Mouse (Mus musculus) inflammation-experienced regulatory T-cells, adult 16 weeks (primary cell): Measurements from ENCODE around the gene Gimap4. TPM values are rescaled to one million over a fixed set of nuclear protein-coding genes. Genes with fewer than 3 reads are reported as not detected.

Experiments
- polyA plus RNA-seq: library from polyadenylated mRNA; unstranded; fragments of 100-300 nt; shearing (Covaris generic); gene quantifications from one replicate; pipeline ENCODE4 v1.2.1, GENCODE M21; 2017

The Gimap4 gene
- 1,649 TPM for polyA plus RNA-seq

DNA sequence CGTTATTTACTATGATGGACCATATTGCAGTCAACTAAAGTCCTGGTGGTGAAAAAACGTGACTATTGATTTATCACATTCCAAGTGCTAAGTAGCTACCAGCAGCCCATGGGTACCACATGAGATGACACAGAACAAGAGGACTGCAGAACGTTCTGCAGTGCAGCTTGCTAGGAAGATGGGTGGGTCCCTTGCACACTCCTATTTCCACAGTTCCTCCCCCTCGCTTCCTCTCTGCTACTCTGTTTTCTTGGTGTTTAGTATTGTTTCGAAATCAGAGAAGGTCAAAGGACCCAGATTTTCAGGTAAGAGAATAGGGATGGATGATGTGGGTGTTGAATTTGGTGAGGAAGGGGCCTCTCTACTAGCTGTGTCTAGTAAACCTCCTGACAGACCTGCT, at the start of gene Gimap4:
TSS of gene Gimap4 (plus strand) at position 231 of the 400 bp plus-strand sequence.

DNA sequence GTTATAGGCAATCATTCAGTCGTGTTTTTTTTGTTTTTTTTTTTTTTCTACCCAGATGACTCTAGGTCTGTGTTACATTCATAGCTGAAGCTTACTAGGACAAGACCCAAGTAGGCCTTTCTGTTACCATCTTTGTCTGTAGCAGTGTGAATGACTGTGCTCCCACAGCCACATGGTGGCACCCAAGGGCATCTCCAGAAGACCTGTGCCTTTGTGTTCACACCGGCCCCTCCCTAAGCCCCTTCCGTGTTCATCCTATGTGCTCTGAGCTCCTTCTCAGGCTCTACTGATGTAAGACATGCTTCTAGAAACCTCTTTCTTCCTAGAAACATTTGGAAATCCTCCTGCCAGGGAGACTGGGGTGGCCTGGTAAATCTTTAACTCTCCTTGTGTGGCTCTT, 37.4 kb upstream of the Gimap4 start, which contains the start of gene Gimap8:
TSS of gene Gimap8 (plus strand) at position 240 of the 400 bp plus-strand sequence.

DNA sequence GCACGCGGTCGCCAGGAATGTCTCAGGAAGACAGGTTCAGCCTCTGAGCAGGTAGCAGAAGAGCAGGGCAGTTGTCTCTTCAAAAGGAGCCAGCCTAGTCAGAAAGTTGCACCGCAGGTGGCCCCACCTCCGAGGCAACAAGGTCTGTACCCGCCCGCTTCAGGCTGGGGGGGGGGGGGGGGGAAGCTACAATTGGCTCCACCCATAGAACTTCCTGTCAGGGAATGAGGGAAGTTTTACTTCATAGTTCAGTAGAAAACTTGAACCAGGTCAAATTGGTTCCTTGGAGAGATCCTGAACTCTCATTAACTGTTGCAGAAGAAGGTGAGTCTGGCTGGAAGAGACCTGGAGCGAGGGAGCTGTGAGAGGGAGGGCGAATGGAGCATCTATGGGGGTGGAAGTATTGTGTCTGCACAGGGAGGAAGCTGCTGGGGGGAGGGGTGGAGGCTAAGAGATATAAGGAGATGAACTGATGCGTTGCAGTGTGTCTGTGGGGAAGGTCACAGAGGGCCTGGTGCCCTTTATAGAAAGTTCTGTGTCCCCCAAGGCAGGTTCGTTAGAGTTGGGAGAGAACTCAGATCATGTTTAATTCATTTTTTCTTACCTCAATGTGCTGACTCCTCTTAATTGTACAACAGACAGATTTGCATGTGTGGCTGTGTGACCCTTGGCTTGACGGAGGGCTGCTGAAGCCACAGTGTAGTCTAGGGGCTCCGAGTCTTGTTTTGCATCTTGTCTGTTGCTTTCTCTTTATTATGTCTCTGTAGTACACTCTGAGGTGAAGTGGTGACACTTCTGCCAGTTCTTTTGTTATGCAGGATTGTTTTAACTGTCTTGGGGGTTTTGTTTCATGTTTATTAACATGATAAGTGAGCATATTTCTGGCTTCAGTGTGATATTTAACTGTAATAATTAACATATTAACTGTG, 8.2 kb upstream of the Gimap4 start, which contains the start of gene Gimap9:
TSS of gene Gimap9 (plus strand) at position 199 of the 929 bp plus-strand sequence.

DNA sequence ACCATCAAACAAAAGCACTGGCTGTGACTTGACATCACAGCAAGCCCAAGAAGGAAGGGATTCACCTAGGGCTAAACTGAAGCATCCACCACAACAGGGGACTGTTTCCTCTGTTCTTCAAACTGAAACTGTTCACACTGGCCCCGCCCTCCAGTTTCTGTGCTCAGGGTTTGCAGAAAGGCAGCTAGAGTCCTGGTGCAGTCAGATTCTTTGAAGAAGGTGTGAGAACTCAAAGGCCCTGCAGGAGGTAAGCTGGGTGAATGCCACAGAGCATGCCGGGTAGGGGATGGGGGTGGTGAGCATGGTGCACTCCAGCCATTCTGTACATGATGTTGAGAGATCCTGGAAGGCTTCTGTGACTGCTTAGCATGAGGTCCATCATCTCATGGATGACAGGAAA, 34.1 kb downstream of the Gimap4 start, which contains the start of the genes Gm28053 and Gimap7:
TSS of gene Gm28053 (plus strand) at position 153 of the 400 bp plus-strand sequence.
TSS of gene Gimap7 (plus strand) at position 167 of the 400 bp plus-strand sequence.

DNA sequence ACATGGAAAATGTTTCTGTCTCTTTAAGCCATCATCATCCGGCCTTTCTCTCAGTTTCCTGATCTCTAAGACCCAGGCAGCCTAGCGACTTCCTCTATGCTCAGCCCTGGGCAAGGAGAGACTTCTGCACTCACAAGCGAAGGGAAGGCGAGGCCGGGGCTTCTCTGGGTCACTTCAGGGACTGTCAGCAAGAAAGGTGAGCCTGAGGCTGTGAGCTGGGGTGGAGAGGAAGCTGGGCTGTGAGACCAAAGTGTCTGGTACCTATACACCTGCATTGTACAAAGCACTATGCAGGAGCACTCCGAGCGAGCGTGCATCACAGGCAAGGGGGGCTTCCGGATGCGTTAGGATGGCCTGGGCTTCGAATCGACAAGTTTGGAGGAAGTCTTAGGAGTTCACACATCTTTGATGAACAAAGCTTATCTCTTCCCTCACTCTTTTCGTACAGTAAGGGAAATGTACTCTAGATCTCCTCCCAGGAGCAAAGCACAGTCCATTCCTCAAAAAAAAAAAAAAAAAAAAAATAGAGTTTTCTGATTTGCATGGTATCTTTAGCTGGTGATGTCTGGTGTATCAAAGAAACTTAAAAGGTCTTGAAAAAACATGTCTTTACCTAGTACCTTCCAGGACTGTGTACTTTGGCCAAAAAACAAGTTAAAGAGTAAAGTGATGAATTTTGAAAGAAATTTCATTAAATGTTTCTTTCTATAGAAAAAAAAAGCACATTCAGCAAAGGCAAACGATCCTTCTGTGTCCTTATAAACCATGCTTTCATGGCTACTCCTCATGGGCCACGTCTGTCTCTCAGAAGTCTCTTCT, 54.8 kb downstream of the Gimap4 start, which contains the start of gene Gimap1:
TSS of gene Gimap1 (plus strand) at position 94 of the 819 bp plus-strand sequence.

Other genes starting within 250 kb of the Gimap4 start
- gene Zfp467, start 238.7 kb upstream of the Gimap4 start, polyA plus RNA-seq: 17.7 TPM
- gene Sspo, start 236.3 kb upstream of the Gimap4 start, polyA plus RNA-seq: 0.18 TPM
- gene Atp6v0e2, start 146.9 kb upstream of the Gimap4 start, polyA plus RNA-seq: 0.60 TPM
- gene Lrrc61, start 129.8 kb upstream of the Gimap4 start, polyA plus RNA-seq: 58.6 TPM
- 0.32 TPM for gene Rarres2, start 111.8 kb upstream of the Gimap4 start, polyA plus RNA-seq
- gene Gm45021, start 94.9 kb upstream of the Gimap4 start, polyA plus RNA-seq: not detected
- 8.3 TPM for gene Repin1, start 90.7 kb upstream of the Gimap4 start, polyA plus RNA-seq
- not detected for gene Gm44965, start 90.6 kb upstream of the Gimap4 start, polyA plus RNA-seq
- gene Zfp775, start 82.5 kb upstream of the Gimap4 start, polyA plus RNA-seq: 4.0 TPM
- gene AI854703, start 57.8 kb upstream of the Gimap4 start, polyA plus RNA-seq: 4.7 TPM
- 221 TPM for gene Gimap8, start 37.3 kb upstream of the Gimap4 start, polyA plus RNA-seq
- 328 TPM for gene Gimap9, start 8.4 kb upstream of the Gimap4 start, polyA plus RNA-seq
- gene Gimap6, start 23.7 kb downstream of the Gimap4 start, polyA plus RNA-seq: 1,052 TPM
- gene Gm28053, start 34.1 kb downstream of the Gimap4 start, polyA plus RNA-seq: 35.7 TPM
- gene Gimap7, start 34.1 kb downstream of the Gimap4 start, polyA plus RNA-seq: 547 TPM
- gene Gimap1, start 54.5 kb downstream of the Gimap4 start, polyA plus RNA-seq: 363 TPM
- gene Gimap5, start 61.6 kb downstream of the Gimap4 start, polyA plus RNA-seq: 234 TPM
- 2,400 TPM for gene Gimap3, start 86.3 kb downstream of the Gimap4 start, polyA plus RNA-seq
- gene Tmem176a, start 156.4 kb downstream of the Gimap4 start, polyA plus RNA-seq: 10.3 TPM
- 15.7 TPM for gene Tmem176b, start 156.9 kb downstream of the Gimap4 start, polyA plus RNA-seq
- gene Aoc1, start 188.3 kb downstream of the Gimap4 start, polyA plus RNA-seq: 0.35 TPM
- gene 1600015I10Rik, start 245.3 kb downstream of the Gimap4 start, polyA plus RNA-seq: not detected